In genomic region chr6:134439401-134440021, GRCm38 (mm10) we compare ENCODE assay signal across 9 mouse cellular contexts. TPM values are rescaled to one million over a fixed set of nuclear protein-coding genes. Genes with fewer than 3 reads are reported as not detected.
DNase-seq lines count a peak whose midpoint lies in the region; ATAC-seq and TF ChIP-seq lines count a peak whose summit lies in the region.
"Had no signal": no experiment of that assay in that cellular context is flagged by ENCODE, and none has a peak within 500 bp of the region (broad histone marks: within the 10 kb centered on the region; RNA-seq: fewer than 3 reads in every experiment).

No protein-coding gene starts in this region.

- ATAC-seq in heart, embryonic 12.5 days (ENCODE audit: insufficient number of reproducible peaks, low FRiP score): no peak
- ATAC-seq in midbrain, embryonic 15.5 days (replicated peaks): peak; percentile 78

- 26% methylated on average over 23 of the region's 23 CpGs for WGBS in heart, embryonic 12.5 days
- 9% methylated on average over 23 of the region's 23 CpGs for WGBS in midbrain, embryonic 15.5 days

- H3K4me3 ChIP-seq in embryonic fibroblast, embryonic 13.5 days (ENCODE audit: insufficient read depth, low read length): no peak overlapping the region
- H3K4me3 ChIP-seq in heart, embryonic 12.5 days: peak overlapping the region; percentile 27
- H3K4me3 ChIP-seq in midbrain, embryonic 15.5 days: peak overlapping the region; percentile 28

- no peak for TF ChIP-seq CTCF in embryonic fibroblast, embryonic 13.5 days (IDR thresholded peaks at IDR 0.05; ENCODE audit: borderline replicate concordance, insufficient read depth, low read length)

- H3K4me1 ChIP-seq in embryonic fibroblast, embryonic 13.5 days (ENCODE audit: control insufficient read depth, insufficient read depth, low read length): peaks cover 21% of the 10 kb centered on the region
- peaks cover 26% of the 10 kb centered on the region for H3K4me1 ChIP-seq in heart, embryonic 12.5 days (replicated peaks)
- peaks cover 7% of the 10 kb centered on the region; the same call in 1 of the 2 replicates for H3K4me1 ChIP-seq in midbrain, embryonic 15.5 days

- H3K27ac ChIP-seq in embryonic fibroblast, embryonic 13.5 days (ENCODE audit: insufficient read depth, low read length): peak overlapping the region; percentile 45
- H3K27ac ChIP-seq in heart, embryonic 12.5 days (ENCODE audit: poor library complexity, severe bottlenecking): peak overlapping the region; percentile 38; the same call in 1 of the 2 replicates
- peak overlapping the region; percentile 66 for H3K27ac ChIP-seq in midbrain, embryonic 15.5 days
- H3K27ac ChIP-seq: liver, embryonic 14.5 days had no signal

- no peaks in the 10 kb centered on the region for H3K9me3 ChIP-seq in heart, embryonic 12.5 days (replicated peaks)
- H3K9me3 ChIP-seq in midbrain, embryonic 15.5 days: no peaks in the 10 kb centered on the region

- no peak overlapping the region for H3K9ac ChIP-seq in heart, embryonic 12.5 days
- peak overlapping the region; percentile 26 for H3K9ac ChIP-seq in midbrain, embryonic 15.5 days
- H3K9ac ChIP-seq: liver, embryonic 14.5 days had no signal

- H3K36me3 ChIP-seq in heart, embryonic 12.5 days: no peaks in the 10 kb centered on the region
- H3K36me3 ChIP-seq in midbrain, embryonic 15.5 days (replicated peaks): no peaks in the 10 kb centered on the region

- H3K4me2 ChIP-seq in heart, embryonic 12.5 days: peak overlapping the region; percentile 60
- H3K4me2 ChIP-seq in midbrain, embryonic 15.5 days: peak overlapping the region; percentile 52

- 0 out of 2 replicates have a peak, but pooled peaks cover 3% of the 10 kb centered on the region for H3K27me3 ChIP-seq in heart, embryonic 12.5 days (replicated peaks)
- H3K27me3 ChIP-seq in midbrain, embryonic 15.5 days (replicated peaks): no peaks in the 10 kb centered on the region

- no peak for TF ChIP-seq POLR2A in embryonic fibroblast, embryonic 13.5 days (IDR thresholded peaks at IDR 0.05; ENCODE audit: low read depth, low read length)

- DNase-seq in ovary, adult 18-20 months (ENCODE audit: low spot score): peak; percentile 5
- DNase-seq in ovary, postnatal 10 days (ENCODE audit: low spot score): no peak
- DNase-seq in layer of hippocampus, postnatal 14 days (ENCODE audit: low spot score in 2 of 2): peak; percentile 29 to 39
- peak; percentile 29 for DNase-seq in urinary bladder, postnatal 25 days (ENCODE audit: low spot score)
- no peak for DNase-seq in adrenal gland, postnatal 4 days (ENCODE audit: low spot score in 2 of 2)

RNA-seq across cellular contexts. Expression of gene Bcl2l14, which starts 43.4 kb away (rescaled TPM):
- not detected in 2 replicates for polyA plus RNA-seq in embryonic fibroblast, embryonic 13.5 days (2011; ENCODE audit: insufficient read length, low read depth, missing spikeins)
- 0.31 TPM in 1 of 2 replicates, not detected in the other for polyA plus RNA-seq in heart, embryonic 12.5 days (2016; fragmentation: Nextera tagmentation; extraction: Ambion mirVana)
- not detected for total RNA-seq in layer of hippocampus, postnatal 14 days (2021)
- polyA plus RNA-seq in midbrain, embryonic 15.5 days (2015; fragmentation: Nextera tagmentation; extraction: Ambion mirVana): 0.12 TPM in 1 of 2 replicates, not detected in the other
- total RNA-seq in adrenal gland, postnatal 4 days (2021): under 1 TPM in 1 of 2 experiments, not detected in 1; 0.36 TPM

Comparison
In these comparisons a context has a peak if more than half of its experiments do, and no peak if none do; other contexts are left out.
1. DNase-seq: peak in ovary, adult 18-20 months (single experiment), layer of hippocampus, postnatal 14 days (2 of 2) and urinary bladder, postnatal 25 days (single experiment); none in ovary, postnatal 10 days (single experiment) and adrenal gland, postnatal 4 days (0 of 2).
2. Peak in every context shown above with its lines, with median percentiles within 50 percentile points of each other: H3K27ac ChIP-seq.